Mouse (Mus musculus): ENCODE data around the gene Apc2. TPM values are rescaled to one million over a fixed set of nuclear protein-coding genes. Genes with fewer than 3 reads are reported as not detected.

Gene Apc2
- polyA plus RNA-seq, 1 experiment from 2014 or later, result 0.96 TPM

DNA sequence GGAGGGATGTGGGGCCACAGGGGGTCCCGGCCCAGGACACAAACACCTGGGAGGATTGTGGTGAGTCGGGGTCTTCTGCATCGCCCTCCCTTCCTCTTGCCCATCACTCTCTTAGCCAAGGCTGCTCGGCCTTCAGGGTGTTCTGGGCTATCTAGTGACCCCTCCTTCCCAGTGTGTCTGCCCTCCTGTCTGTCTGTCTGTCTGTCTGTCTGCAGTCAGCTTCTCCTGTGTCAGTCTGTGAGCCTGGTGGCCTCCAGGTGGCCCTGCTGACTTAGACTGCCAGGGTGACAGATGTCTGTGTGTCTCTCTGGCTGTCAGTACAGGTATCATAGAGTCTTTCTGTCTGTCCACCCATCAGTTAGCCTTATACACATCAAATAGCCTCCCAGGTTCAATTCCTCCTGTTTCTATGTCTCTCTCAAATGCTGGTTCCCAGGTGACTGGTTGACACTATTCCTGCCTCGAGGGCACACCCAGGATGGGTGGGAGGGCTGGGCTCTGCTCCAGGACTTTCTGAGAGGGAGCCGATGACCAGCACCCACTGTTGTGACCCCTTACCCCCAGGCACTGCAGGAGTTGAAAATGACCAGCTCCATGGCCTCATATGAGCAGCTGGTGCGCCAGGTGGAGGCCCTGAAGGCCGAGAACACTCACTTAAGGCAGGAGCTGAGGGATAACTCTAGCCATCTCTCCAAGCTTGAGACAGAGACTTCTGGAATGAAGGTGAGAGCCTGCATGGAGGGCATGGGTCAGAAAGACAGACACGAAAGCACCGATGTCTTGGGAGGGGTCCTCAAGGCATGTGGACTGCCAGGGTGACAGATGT, 5.7 kb downstream of the Apc2 start:
- H3K4me2 ChIP-seq, result no peak overlapping the region
- H3K36me3 ChIP-seq (ENCODE audit: insufficient read depth), result no peaks in the 10 kb centered on the region
- H3K4me1 ChIP-seq (ENCODE audit: insufficient read depth), result no peaks in the 10 kb centered on the region
- ATAC-seq (ENCODE audit: insufficient read depth), result no peak
- H3K9me3 ChIP-seq (ENCODE audit: low read depth, low read length), result no peaks in the 10 kb centered on the region
- DNase-seq, result no peak
- TF ChIP-seq CTCF (IDR thresholded peaks at IDR 0.05; ENCODE audit: low read depth), result no peak
- H3K4me3 ChIP-seq (ENCODE audit: low read depth, low read length), result no peak overlapping the region
- 77% methylated on average over 10 of the region's 10 CpGs for WGBS
- no peak overlapping the region for H3K9ac ChIP-seq
- H3K27me3 ChIP-seq (ENCODE audit: insufficient read depth, low read length), result peaks cover 79% of the 10 kb centered on the region
- H3K27ac ChIP-seq (ENCODE audit: low read depth), result no peak overlapping the region

GRCm38 (mm10) chr10:80302082-80302355, 6.2 kb downstream of the Apc2 start:
- WGBS, result 57% methylated on average over 5 of the region's 5 CpGs
- DNase-seq, result no peak
- no peak for ATAC-seq (ENCODE audit: insufficient read depth)
- H3K4me1 ChIP-seq (ENCODE audit: insufficient read depth), result no peaks in the 10 kb centered on the region
- no peak overlapping the region for H3K27ac ChIP-seq (ENCODE audit: low read depth)
- H3K27me3 ChIP-seq (ENCODE audit: insufficient read depth, low read length), result peaks cover 75% of the 10 kb centered on the region
- H3K4me3 ChIP-seq (ENCODE audit: low read depth, low read length), result no peak overlapping the region
- H3K9ac ChIP-seq, result no peak overlapping the region
- H3K36me3 ChIP-seq (ENCODE audit: insufficient read depth), result no peaks in the 10 kb centered on the region
- peak overlapping the region; percentile 20; the same call in 1 of the 2 replicates for H3K4me2 ChIP-seq
- H3K9me3 ChIP-seq (ENCODE audit: low read depth, low read length), result no peaks in the 10 kb centered on the region
- no peak for TF ChIP-seq CTCF (IDR thresholded peaks at IDR 0.05; ENCODE audit: low read depth)

GRCm38 (mm10) chr10:80302471-80302881, 6.7 kb downstream of the Apc2 start:
- Histone ChIP-seq H3K4me2 (peak overlapping the region; percentile 20; the same call in 1 of the 2 replicates), H3K4me1 (ENCODE audit: insufficient read depth) (no peaks in the 10 kb centered on the region), H3K9ac (no peak overlapping the region), H3K27me3 (ENCODE audit: insufficient read depth, low read length) (peaks cover 71% of the 10 kb centered on the region), H3K9me3 (ENCODE audit: low read depth, low read length) (no peaks in the 10 kb centered on the region), H3K27ac (ENCODE audit: low read depth) (no peak overlapping the region), H3K36me3 (ENCODE audit: insufficient read depth) (no peaks in the 10 kb centered on the region), H3K4me3 (ENCODE audit: low read depth, low read length) (no peak overlapping the region)
- ATAC-seq (ENCODE audit: insufficient read depth) (peak; percentile 81), DNase-seq (peak; percentile 80)
- 10% methylated on average over 9 of the region's 9 CpGs for WGBS
- no peak for TF ChIP-seq CTCF (IDR thresholded peaks at IDR 0.05; ENCODE audit: low read depth)

GRCm38 (mm10) chr10:80304458-80304857, 8.7 kb downstream of the Apc2 start:
- no peak for ATAC-seq (ENCODE audit: insufficient read depth)
- Histone ChIP-seq H3K9me3 (ENCODE audit: low read depth, low read length) (no peaks in the 10 kb centered on the region), H3K4me1 (ENCODE audit: insufficient read depth) (no peaks in the 10 kb centered on the region), H3K4me2 (peak overlapping the region; percentile 43), H3K27me3 (ENCODE audit: insufficient read depth, low read length) (peaks cover 51% of the 10 kb centered on the region), H3K9ac (0 out of 2 replicates have a peak overlapping the region, but pooled peaks have one; percentile 5), H3K36me3 (ENCODE audit: insufficient read depth) (no peaks in the 10 kb centered on the region), H3K27ac (ENCODE audit: low read depth) (no peak overlapping the region), H3K4me3 (ENCODE audit: low read depth, low read length) (0 out of 2 replicates have a peak overlapping the region, but pooled peaks have one; percentile 8)
- 19% methylated on average over 12 of the region's 12 CpGs for WGBS
- no peak for TF ChIP-seq CTCF (IDR thresholded peaks at IDR 0.05; ENCODE audit: low read depth)
- no peak for DNase-seq

DNA sequence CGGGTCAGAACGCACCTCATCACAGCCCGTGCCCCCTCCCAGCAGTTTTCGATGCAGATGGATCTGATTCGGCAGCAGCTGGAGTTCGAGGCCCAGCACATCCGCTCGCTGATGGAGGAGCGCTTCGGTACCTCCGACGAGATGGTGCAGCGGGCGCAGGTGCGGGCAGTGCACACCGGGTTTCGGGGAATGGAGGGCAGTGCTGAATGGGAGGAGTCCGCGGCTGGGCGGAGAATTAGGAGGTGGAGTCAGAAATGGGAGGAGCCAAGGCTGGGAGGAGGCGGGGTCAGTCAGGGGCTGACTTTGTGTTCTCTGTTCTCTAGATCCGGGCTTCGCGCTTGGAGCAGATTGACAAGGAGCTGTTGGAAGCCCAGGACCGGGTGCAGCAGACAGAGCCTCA, 9.1 kb downstream of the Apc2 start:
- Histone ChIP-seq H3K27me3 (ENCODE audit: insufficient read depth, low read length) (peaks cover 47% of the 10 kb centered on the region), H3K9ac (0 out of 2 replicates have a peak overlapping the region, but pooled peaks have one; percentile 5), H3K4me2 (peak overlapping the region; percentile 43), H3K27ac (ENCODE audit: low read depth) (no peak overlapping the region), H3K9me3 (ENCODE audit: low read depth, low read length) (no peaks in the 10 kb centered on the region), H3K4me3 (ENCODE audit: low read depth, low read length) (0 out of 2 replicates have a peak overlapping the region, but pooled peaks have one; percentile 8), H3K36me3 (ENCODE audit: insufficient read depth) (no peaks in the 10 kb centered on the region), H3K4me1 (ENCODE audit: insufficient read depth) (no peaks in the 10 kb centered on the region)
- DNase-seq, result peak; percentile 55
- 8% methylated on average over 25 of the region's 25 CpGs for WGBS
- ATAC-seq (ENCODE audit: insufficient read depth), result no peak
- TF ChIP-seq CTCF (IDR thresholded peaks at IDR 0.05; ENCODE audit: low read depth), result no peak

DNA sequence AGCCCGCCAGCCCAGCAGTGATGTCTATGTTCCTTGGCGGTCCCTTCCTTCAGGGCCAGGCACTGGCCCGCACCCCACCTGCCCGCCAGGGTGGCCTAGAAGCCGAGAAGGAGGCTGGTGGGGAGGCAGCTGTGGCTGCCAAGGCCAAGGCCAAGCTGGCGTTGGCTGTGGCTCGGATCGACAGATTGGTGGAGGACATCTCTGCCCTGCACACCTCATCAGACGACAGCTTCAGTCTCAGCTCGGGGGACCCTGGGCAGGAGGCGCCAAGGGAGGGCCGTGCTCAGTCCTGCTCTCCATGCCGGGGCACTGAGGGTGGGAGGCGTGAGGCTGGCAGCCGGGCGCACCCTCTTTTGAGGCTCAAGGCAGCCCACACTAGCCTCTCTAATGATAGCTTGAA, 15.8 kb downstream of the Apc2 start:
- no peak for DNase-seq
- H3K9me3 ChIP-seq (ENCODE audit: low read depth, low read length), result no peaks in the 10 kb centered on the region
- H3K9ac ChIP-seq, result no peak overlapping the region
- H3K4me3 ChIP-seq (ENCODE audit: low read depth, low read length), result no peak overlapping the region
- no peaks in the 10 kb centered on the region for H3K4me1 ChIP-seq (ENCODE audit: insufficient read depth)
- ATAC-seq (ENCODE audit: insufficient read depth), result no peak
- H3K27me3 ChIP-seq (ENCODE audit: insufficient read depth, low read length), result peaks cover 63% of the 10 kb centered on the region
- no peak overlapping the region for H3K4me2 ChIP-seq
- WGBS, result 73% methylated on average over 16 of the region's 16 CpGs
- TF ChIP-seq CTCF (IDR thresholded peaks at IDR 0.05; ENCODE audit: low read depth), result no peak
- no peaks in the 10 kb centered on the region for H3K36me3 ChIP-seq (ENCODE audit: insufficient read depth)
- no peak overlapping the region for H3K27ac ChIP-seq (ENCODE audit: low read depth)

DNA sequence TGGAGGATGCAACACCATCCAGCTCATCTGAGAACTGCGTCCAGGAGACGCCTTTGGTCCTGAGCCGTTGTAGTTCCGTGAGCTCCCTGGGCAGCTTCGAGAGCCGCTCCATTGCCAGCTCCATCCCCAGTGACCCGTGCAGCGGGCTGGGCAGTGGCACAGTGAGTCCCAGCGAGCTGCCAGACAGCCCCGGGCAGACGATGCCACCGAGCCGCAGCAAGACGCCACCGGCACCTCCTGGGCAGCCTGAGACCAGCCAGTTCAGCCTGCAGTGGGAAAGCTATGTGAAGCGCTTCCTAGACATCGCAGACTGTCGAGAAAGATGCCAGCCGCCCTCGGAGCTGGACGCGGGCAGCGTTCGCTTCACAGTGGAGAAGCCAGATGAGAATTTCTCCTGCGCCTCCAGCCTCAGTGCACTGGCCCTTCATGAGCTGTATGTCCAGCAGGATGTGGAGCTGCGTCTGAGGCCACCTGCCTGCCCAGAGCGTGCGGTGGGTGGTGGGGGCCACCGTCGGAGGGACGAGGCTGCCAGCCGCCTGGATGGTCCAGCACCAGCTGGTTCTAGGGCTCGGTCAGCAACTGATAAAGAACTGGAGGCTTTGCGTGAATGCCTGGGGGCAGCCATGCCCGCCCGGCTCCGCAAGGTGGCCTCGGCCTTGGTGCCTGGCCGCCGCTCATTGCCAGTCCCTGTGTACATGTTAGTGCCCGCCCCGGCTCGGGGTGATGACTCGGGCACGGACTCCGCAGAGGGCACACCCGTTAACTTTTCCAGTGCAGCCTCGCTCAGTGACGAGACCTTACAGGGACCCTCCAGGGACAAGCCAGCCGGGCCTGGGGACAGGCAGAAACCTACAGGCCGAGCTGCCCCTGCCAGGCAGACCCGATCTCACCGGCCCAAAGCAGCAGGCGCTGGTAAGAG, 17.1 kb downstream of the Apc2 start:
- Histone ChIP-seq H3K4me2 (no peak overlapping the region), H3K27me3 (ENCODE audit: insufficient read depth, low read length) (peaks cover 71% of the 10 kb centered on the region), H3K27ac (ENCODE audit: low read depth) (no peak overlapping the region), H3K36me3 (ENCODE audit: insufficient read depth) (peaks cover 6% of the 10 kb centered on the region; the same call in 1 of the 2 replicates), H3K9me3 (ENCODE audit: low read depth, low read length) (no peaks in the 10 kb centered on the region), H3K4me1 (ENCODE audit: insufficient read depth) (no peaks in the 10 kb centered on the region), H3K4me3 (ENCODE audit: low read depth, low read length) (no peak overlapping the region), H3K9ac (no peak overlapping the region)
- no peak for DNase-seq
- no peak for TF ChIP-seq CTCF (IDR thresholded peaks at IDR 0.05; ENCODE audit: low read depth)
- no peak for ATAC-seq (ENCODE audit: insufficient read depth)
- 54% methylated on average over 54 of the region's 54 CpGs for WGBS

Data from lung, embryonic 14.5 days (tissue).